Mouse (Mus musculus): ENCODE results near the gene Gm3336. TPM values are rescaled to one million over a fixed set of nuclear protein-coding genes. Genes with fewer than 3 reads are reported as not detected.

The Gm3336 gene
- polyA plus RNA-seq, 1 experiment: not detected

- Histone ChIP-seq H3K36me3 (ENCODE audit: control insufficient read depth) (peaks cover 39% of the 10 kb centered on the region), H3K4me3 (replicated peaks) (peak overlapping the region; percentile 71), H3K27me3 (ENCODE audit: control insufficient read depth) (no peaks in the 10 kb centered on the region), H3K9me3 (ENCODE audit: control insufficient read depth, low read length) (no peaks in the 10 kb centered on the region), H3K4me1 (ENCODE audit: control insufficient read depth) (peaks cover 81% of the 10 kb centered on the region)
- TF ChIP-seq GATA1 (IDR thresholded peaks at IDR 0.05; ENCODE audit: low read length) (no peak), TAL1 (IDR thresholded peaks at IDR 0.05; ENCODE audit: low read length) (no peak)
These were observed 37.5 kb downstream of the Gm3336 start for GRCm38 (mm10) chr8:70755661-70756475.

DNA sequence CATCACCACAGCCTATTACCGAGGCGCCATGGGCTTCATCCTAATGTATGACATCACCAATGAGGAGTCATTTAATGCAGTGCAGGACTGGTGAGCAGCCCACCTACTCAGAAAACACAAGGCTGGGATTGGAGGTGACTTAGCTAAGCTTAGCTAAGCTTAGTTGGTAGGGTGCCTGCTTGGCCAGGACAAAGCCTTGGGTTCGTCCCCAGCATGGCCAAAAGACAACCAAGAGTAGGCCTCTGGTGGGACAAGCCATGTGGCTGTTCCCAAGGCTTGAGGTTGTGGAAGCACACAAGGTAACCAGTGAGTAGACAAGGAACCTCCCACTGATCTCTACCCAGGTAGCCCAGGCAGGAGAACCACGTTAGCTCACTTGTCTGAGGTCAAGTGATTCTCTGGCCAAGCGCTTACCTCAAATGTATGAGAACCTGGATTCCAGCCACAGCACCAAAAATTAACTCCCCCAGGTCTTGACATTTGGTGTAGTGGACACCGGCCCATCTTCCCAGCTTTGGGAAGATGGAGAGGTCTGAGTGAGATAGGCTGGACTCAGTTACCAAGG, 38.2 kb downstream of the Gm3336 start:
- Histone ChIP-seq H3K4me1 (ENCODE audit: control insufficient read depth) (peaks cover 86% of the 10 kb centered on the region), H3K4me3 (replicated peaks) (no peak overlapping the region), H3K36me3 (ENCODE audit: control insufficient read depth) (peaks cover 39% of the 10 kb centered on the region), H3K9me3 (ENCODE audit: control insufficient read depth, low read length) (no peaks in the 10 kb centered on the region), H3K27me3 (ENCODE audit: control insufficient read depth) (no peaks in the 10 kb centered on the region)
- TF ChIP-seq TAL1 (IDR thresholded peaks at IDR 0.05; ENCODE audit: low read length) (no peak), GATA1 (IDR thresholded peaks at IDR 0.05; ENCODE audit: low read length) (no peak)

- TF ChIP-seq GATA1 (IDR thresholded peaks at IDR 0.05; ENCODE audit: low read length) (no peak), TAL1 (IDR thresholded peaks at IDR 0.05; ENCODE audit: low read length) (no peak)
These were observed 39.4 kb downstream of the Gm3336 start for GRCm38 (mm10) chr8:70757523-70758307.

GRCm38 (mm10) chr8:70758308-70758615, 39.9 kb downstream of the Gm3336 start:
- peaks cover 46% of the 10 kb centered on the region for H3K36me3 ChIP-seq (ENCODE audit: control insufficient read depth)
- no peaks in the 10 kb centered on the region for H3K9me3 ChIP-seq (ENCODE audit: control insufficient read depth, low read length)
- TF ChIP-seq TAL1 (IDR thresholded peaks at IDR 0.05; ENCODE audit: low read length): no peak
- TF ChIP-seq GATA1 (IDR thresholded peaks at IDR 0.05; ENCODE audit: low read length): no peak
- H3K27me3 ChIP-seq (ENCODE audit: control insufficient read depth): no peaks in the 10 kb centered on the region
- peaks cover 91% of the 10 kb centered on the region for H3K4me1 ChIP-seq (ENCODE audit: control insufficient read depth)
- no peak overlapping the region for H3K4me3 ChIP-seq (replicated peaks)

More at GRCm38 (mm10) chr8:70757523-70758307, 39.4 kb downstream of the Gm3336 start:
- Histone ChIP-seq H3K27me3 (ENCODE audit: control insufficient read depth) (no peaks in the 10 kb centered on the region), H3K4me1 (ENCODE audit: control insufficient read depth) (peaks cover 91% of the 10 kb centered on the region), H3K36me3 (ENCODE audit: control insufficient read depth) (peaks cover 42% of the 10 kb centered on the region), H3K4me3 (replicated peaks) (no peak overlapping the region), H3K9me3 (ENCODE audit: control insufficient read depth, low read length) (no peaks in the 10 kb centered on the region)

- TF ChIP-seq GATA1 (IDR thresholded peaks at IDR 0.05; ENCODE audit: low read length): no peak
- no peak for TF ChIP-seq TAL1 (IDR thresholded peaks at IDR 0.05; ENCODE audit: low read length)
- peaks cover 91% of the 10 kb centered on the region for H3K4me1 ChIP-seq (ENCODE audit: control insufficient read depth)
These were observed 40.5 kb downstream of the Gm3336 start for GRCm38 (mm10) chr8:70758616-70759561.

GRCm38 (mm10) chr8:70760350-70760749, 42.0 kb downstream of the Gm3336 start:
- H3K27me3 ChIP-seq (ENCODE audit: control insufficient read depth): no peaks in the 10 kb centered on the region
- H3K9me3 ChIP-seq (ENCODE audit: control insufficient read depth, low read length): no peaks in the 10 kb centered on the region
- peaks cover 91% of the 10 kb centered on the region for H3K4me1 ChIP-seq (ENCODE audit: control insufficient read depth)
- H3K4me3 ChIP-seq (replicated peaks): peak overlapping the region; percentile 80
- no peak for TF ChIP-seq GATA1 (IDR thresholded peaks at IDR 0.05; ENCODE audit: low read length)
- no peak for TF ChIP-seq TAL1 (IDR thresholded peaks at IDR 0.05; ENCODE audit: low read length)
- H3K36me3 ChIP-seq (ENCODE audit: control insufficient read depth): peaks cover 58% of the 10 kb centered on the region

More at GRCm38 (mm10) chr8:70758616-70759561, 40.5 kb downstream of the Gm3336 start:
- peak overlapping the region; percentile 80 for H3K4me3 ChIP-seq (replicated peaks)
- H3K27me3 ChIP-seq (ENCODE audit: control insufficient read depth): no peaks in the 10 kb centered on the region
- peaks cover 52% of the 10 kb centered on the region for H3K36me3 ChIP-seq (ENCODE audit: control insufficient read depth)
- no peaks in the 10 kb centered on the region for H3K9me3 ChIP-seq (ENCODE audit: control insufficient read depth, low read length)

DNA sequence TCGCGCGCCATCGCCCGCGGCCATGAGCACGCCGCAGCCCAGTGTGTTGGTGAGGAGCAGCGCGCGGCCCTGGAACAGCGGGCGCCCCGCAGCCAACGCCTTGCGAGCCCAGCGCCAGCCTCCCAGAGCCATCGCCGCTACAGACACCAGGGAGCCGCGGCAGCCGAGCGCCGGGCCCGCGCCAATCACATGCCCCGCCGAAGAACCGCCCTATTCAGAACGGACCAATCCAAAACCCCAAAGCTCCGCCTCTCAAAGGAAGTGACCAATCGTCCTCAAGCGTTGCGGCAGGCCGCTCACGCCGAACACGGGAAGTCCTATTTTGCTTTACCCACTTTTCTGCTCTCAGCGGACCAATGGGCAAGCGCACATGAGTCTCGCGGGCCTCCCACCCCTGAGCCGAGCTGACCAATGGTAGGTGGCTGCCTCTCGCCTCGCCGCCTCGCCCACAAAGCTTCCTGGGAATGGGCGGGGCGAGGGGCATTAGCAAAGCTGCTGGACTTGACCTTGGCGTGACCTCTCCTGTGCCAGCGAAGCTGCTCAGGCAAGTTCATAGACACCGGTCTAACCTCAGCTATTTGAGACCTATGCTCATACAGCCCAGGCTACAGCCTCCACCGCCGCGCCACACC, 42.5 kb downstream of the Gm3336 start, which contains the start of gene Mpv17l2:
Gene Mpv17l2 (minus strand): TSS at position 172 of the 632 bp plus-strand sequence.
- TF ChIP-seq TAL1 (IDR thresholded peaks at IDR 0.05; ENCODE audit: low read length) (no peak), GATA1 (IDR thresholded peaks at IDR 0.05; ENCODE audit: low read length) (no peak)
- Histone ChIP-seq H3K4me3 (replicated peaks) (peak within 1 kb of the TSS; percentile 80), H3K36me3 (ENCODE audit: control insufficient read depth) (peaks cover 56% of the 10 kb centered on the region), H3K27me3 (ENCODE audit: control insufficient read depth) (no peaks in the 10 kb centered on the region), H3K9me3 (ENCODE audit: control insufficient read depth, low read length) (no peaks in the 10 kb centered on the region), H3K4me1 (ENCODE audit: control insufficient read depth) (peaks cover 91% of the 10 kb centered on the region)

DNA sequence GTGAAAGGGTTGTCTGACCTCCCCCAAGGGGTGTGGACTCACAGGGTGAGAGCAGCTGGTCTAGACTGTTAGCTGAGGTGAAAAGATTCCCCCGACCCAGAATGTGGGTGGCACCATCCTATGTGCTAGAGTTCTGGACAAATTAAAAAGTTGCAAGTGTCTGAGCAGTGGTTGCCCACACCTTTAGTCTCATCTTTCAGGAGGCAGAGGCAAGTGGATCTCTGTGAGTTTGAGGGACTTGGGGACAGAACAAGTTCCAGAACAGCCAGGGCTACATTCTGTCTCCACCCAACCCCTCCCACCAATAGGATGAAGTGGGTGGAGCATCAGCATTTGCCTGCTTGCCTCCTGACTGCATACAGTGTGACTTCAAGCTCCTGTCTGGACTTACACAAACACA, 43.8 kb downstream of the Gm3336 start:
- Histone ChIP-seq H3K36me3 (ENCODE audit: control insufficient read depth) (peaks cover 44% of the 10 kb centered on the region), H3K27me3 (ENCODE audit: control insufficient read depth) (no peaks in the 10 kb centered on the region), H3K4me3 (replicated peaks) (peak overlapping the region; percentile 33), H3K4me1 (ENCODE audit: control insufficient read depth) (peaks cover 93% of the 10 kb centered on the region), H3K9me3 (ENCODE audit: control insufficient read depth, low read length) (no peaks in the 10 kb centered on the region)
- TF ChIP-seq GATA1 (IDR thresholded peaks at IDR 0.05; ENCODE audit: low read length): no peak
- no peak for TF ChIP-seq TAL1 (IDR thresholded peaks at IDR 0.05; ENCODE audit: low read length)

Data from erythroblast, embryonic 14.5 days (primary cell).